Mouse (Mus musculus): ENCODE data around the gene Ppp1r1c. TPM values are rescaled to one million over a fixed set of nuclear protein-coding genes. Genes with fewer than 3 reads are reported as not detected.

Ppp1r1c gene
- total RNA-seq, 2 experiments from 2014 or later, result not detected

DNA sequence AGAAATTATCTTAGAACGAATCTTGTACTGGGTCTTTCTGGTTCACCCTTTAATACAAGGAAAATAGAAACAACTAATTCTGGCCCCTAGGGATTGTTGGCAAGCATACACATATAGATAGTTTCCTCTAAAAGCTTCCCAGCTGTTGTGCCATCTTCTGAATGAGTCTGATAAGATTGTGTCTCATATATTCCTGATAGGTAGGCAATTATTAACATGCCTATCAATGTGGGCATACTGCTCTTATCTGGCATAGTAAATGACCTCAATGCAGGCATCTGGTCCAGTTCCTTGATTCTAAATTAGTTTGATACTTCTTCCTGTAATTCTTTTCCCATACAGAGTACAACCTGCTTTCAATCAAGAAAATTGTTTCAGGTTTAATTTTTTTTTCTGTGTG lies 14.8 kb downstream of the Ppp1r1c start:
- intact Hi-C loops (cut with DNase I), result no loop called here
- no peak for DNase-seq (ENCODE audit: low spot score in 2 of 2)

- intact Hi-C loops (cut with DNase I), result no loop called here
These were observed 31.4 kb downstream of the Ppp1r1c start for GRCm38 (mm10) chr2:79738958-79739357.

DNA sequence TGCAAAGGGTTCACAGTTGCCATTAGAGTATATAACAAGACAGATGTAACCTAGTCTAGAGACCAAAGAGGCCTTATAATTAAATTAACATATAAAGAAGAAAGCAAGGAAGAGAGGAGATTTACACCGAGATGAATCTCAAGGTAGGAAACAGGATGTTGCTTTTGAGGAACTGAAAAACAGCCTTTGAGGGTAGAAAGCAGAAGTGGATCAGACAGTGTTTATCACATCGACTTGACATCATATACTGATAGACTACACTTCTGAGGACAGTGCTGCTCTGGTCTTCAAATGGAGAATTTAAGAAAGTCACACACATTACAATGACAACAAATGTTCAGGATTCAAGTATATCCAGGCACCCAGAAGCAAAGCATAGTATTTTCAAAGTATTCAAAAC lies 34.4 kb downstream of the Ppp1r1c start:
- no peak for DNase-seq (ENCODE audit: low spot score in 2 of 2)
- intact Hi-C loops (cut with DNase I), result no loop called here

More at GRCm38 (mm10) chr2:79738958-79739357, 31.4 kb downstream of the Ppp1r1c start:
- DNase-seq (ENCODE audit: low spot score in 2 of 2), result no peak

DNA sequence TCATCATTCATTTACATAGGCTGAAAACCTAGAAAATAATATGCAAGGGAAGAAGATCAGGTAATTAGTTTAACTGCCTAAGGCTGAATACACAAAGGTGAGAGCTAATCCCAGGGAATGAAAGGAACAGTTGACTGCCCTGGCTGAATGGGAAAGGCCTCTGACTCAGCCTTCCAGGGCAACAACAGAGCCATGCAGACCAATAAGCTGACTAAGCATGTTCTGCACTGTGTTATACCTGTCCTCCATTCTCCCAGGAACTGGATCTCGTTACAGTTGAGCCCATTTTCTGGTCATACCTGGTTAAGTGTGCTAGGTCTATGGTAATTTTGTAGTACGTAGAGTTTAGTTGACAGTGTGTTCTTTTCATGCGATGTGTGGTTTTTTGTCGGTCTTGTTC lies 36.6 kb downstream of the Ppp1r1c start:
- no peak for DNase-seq (ENCODE audit: low spot score in 2 of 2)
- intact Hi-C loops (cut with DNase I), result no loop called here

DNA sequence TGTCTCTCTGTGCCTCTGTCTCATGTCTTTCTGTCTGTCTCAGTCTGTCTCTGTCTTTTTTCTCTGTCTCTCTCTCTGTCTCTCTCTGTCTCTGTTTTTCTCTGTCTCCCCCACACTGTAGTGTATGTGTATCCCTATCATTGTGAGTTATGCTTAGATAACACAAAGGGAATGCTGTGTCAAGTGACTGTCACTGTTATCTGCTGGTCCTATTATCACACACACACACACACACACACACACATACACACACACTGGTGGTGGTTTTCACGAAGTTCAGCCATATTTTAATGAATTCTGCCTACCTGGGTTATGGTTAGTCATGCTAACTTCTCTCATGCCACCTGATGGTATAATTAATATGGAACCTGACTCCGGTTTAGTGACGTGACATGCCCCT lies 44.1 kb downstream of the Ppp1r1c start:
- intact Hi-C loops (cut with DNase I), result no loop called here
- DNase-seq (ENCODE audit: low spot score in 2 of 2), result no peak

- peak in 1 of 2 experiments; percentile 21 for DNase-seq (ENCODE audit: low spot score in 2 of 2)
- intact Hi-C loops (cut with DNase I), result no loop called here
These were observed 52.4 kb downstream of the Ppp1r1c start for GRCm38 (mm10) chr2:79760018-79760417.

- intact Hi-C loops (cut with DNase I), result no loop called here
- no peak for DNase-seq (ENCODE audit: low spot score in 2 of 2)
These were observed 55.3 kb downstream of the Ppp1r1c start for GRCm38 (mm10) chr2:79762723-79763388.

DNA sequence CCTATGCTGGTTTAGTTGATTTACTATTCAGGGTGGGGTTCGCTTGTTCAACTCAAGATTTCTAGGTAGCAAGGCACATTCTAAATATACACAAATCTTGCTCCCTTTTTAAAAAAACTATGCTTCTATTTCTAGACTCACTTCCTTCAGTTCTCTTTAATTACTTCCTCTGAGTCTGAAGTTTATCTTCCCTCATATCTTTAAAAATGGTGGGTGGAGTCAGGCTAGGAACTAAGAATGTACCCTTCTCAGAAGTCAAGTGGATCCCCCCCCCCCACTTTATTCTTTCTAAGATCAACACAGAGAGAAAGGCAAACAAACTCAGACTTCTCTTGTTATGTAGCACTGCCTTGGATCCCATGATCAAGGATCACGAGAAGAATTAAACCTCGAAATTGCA lies 57.5 kb downstream of the Ppp1r1c start:
- intact Hi-C loops (cut with DNase I), result loop anchor here (5.0 kb wide), 1 partner anchor 128 kb away; the partner anchor contains the start of gene Itprid2

DNA sequence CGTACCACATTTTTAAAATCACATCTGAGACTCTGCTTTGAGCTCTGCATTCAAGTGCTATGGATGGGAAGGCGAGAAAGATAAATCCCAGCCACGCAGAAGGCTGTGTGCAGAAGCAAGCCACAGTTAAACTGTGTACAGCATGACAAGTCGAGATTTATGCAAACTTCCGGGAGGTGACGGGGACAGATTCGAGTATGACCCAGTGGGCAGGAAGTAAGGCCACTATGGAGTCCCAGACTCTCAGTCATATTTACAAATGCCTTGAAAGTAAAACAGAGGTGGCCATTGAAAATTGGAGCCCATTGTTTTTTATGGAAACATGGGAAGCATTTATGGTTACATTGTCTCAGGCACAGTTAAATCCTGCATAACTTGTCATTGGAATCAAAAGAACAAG lies 58.1 kb downstream of the Ppp1r1c start:
- intact Hi-C loops (cut with DNase I), result loop anchor here (5.0 kb wide), 1 partner anchor 128 kb away; the partner anchor contains the start of gene Itprid2
- DNase-seq (ENCODE audit: low spot score in 2 of 2), result no peak

More for the DNA sequence above, 57.5 kb downstream of the Ppp1r1c start:
- no peak for DNase-seq (ENCODE audit: low spot score in 2 of 2)

GRCm38 (mm10) chr2:79768625-79769024 lies 61.0 kb downstream of the Ppp1r1c start:
- no peak for DNase-seq (ENCODE audit: low spot score in 2 of 2)
- intact Hi-C loops (cut with DNase I), result loop anchor here (5.0 kb wide), 1 partner anchor 131 kb away; the partner anchor contains the start of gene Itprid2

GRCm38 (mm10) chr2:79770307-79770706 lies 62.7 kb downstream of the Ppp1r1c start:
- intact Hi-C loops (cut with DNase I), result loop anchor here (10.0 kb wide), 1 partner anchor 396 kb away; no protein-coding TSS in a partner anchor
- no peak for DNase-seq (ENCODE audit: low spot score in 2 of 2)

DNA sequence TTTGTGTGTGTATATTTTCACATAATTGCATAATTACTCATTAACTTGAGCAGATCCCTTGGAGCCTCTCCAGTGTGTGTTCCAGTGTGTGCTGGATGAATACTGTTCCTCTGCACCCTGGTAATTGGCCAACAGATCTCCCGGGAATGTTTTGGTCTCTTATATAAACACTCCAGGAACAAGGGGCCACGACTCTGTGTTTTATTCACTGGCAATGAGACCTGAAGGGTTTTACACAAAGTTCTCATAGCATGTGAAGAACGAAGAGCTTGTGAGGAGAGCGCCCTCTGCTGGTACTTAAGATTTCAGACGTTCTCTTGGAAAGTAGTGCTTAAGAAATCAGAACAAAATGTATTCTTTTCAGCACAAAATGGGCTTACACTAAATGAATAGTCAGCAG lies 66.8 kb downstream of the Ppp1r1c start:
- intact Hi-C loops (cut with DNase I), result loop anchor here (2.0 to 10.0 kb wide), 2 partner anchors 264 to 400 kb away; no protein-coding TSS in a partner anchor
- DNase-seq (ENCODE audit: low spot score in 2 of 2), result peak; percentile 49 to 73

DNA sequence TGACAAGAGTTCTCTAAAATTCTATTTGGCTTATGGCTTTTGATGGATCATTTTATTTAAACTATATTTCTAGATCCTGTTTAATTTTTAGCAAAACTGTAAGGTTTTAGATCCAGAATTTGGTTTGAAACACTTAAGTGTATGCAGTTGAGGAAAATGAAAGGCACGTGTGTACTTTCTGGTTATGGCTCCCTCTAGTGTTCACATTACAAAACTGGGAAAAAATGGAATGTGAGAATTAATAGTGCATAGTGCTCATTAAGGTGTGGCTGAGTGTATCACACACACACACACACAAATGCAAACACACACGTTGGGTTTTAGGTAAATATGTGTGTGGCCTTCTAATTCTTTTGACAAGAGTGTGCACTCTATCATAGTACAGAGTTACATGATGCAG lies 70.2 kb downstream of the Ppp1r1c start:
- intact Hi-C loops (cut with DNase I), result loop anchor here (10.0 kb wide), 1 partner anchor 403 kb away; no protein-coding TSS in a partner anchor
- DNase-seq (ENCODE audit: low spot score in 2 of 2), result no peak

- no peak for DNase-seq (ENCODE audit: low spot score in 2 of 2)
- intact Hi-C loops (cut with DNase I), result no loop called here
These were observed 73.2 kb downstream of the Ppp1r1c start for GRCm38 (mm10) chr2:79780772-79781171.

- intact Hi-C loops (cut with DNase I), result no loop called here
- no peak for DNase-seq (ENCODE audit: low spot score in 2 of 2)
These were observed 78.1 kb downstream of the Ppp1r1c start for GRCm38 (mm10) chr2:79785541-79786134.

GRCm38 (mm10) chr2:79786467-79786866 lies 78.9 kb downstream of the Ppp1r1c start:
- intact Hi-C loops (cut with DNase I), result no loop called here
- DNase-seq (ENCODE audit: low spot score in 2 of 2), result no peak

DNA sequence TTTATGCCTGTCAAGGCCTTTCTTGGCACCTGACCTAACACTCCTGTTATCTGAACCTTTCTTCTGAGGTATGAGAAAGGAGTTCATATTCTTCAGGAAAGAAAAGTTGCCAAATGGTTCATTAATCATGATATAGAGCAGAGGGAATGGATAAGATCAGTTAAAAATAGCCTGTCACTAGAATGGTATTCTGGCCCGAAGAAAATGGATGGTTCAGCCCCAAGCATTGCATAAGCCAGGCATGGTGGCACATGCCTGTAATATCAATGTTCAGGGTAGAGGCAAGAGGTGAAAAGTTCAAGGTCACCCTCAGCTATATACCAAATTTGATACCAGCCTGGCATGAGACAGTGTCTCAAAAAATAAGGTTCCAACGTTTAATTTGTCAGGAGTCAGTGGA lies 85.6 kb downstream of the Ppp1r1c start:
- intact Hi-C loops (cut with DNase I), result no loop called here
- DNase-seq (ENCODE audit: low spot score in 2 of 2), result no peak

DNA sequence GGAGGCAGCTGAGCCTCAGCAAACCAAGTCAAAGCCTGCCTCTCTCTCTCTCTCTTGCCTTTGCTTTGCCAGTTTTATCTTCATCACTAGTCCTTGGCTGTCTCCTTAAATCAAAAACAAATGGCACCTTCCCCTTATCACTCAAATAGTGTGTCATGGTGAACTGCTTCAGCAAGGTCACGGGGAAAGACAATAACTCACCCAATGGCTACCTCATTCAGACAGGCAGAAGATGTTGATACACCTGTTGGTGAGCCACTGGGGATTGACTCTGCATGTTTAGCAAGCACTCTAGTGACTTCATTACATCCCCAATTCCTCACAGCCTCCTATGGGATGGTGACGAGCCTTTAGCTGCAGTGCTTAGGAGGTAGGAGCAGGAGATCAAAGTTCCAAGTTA lies 89.9 kb downstream of the Ppp1r1c start:
- intact Hi-C loops (cut with DNase I), result no loop called here
- DNase-seq (ENCODE audit: low spot score in 2 of 2), result no peak

- DNase-seq (ENCODE audit: low spot score in 2 of 2), result no peak
- intact Hi-C loops (cut with DNase I), result no loop called here
These were observed 91.0 kb downstream of the Ppp1r1c start for GRCm38 (mm10) chr2:79798627-79799026.

DNA sequence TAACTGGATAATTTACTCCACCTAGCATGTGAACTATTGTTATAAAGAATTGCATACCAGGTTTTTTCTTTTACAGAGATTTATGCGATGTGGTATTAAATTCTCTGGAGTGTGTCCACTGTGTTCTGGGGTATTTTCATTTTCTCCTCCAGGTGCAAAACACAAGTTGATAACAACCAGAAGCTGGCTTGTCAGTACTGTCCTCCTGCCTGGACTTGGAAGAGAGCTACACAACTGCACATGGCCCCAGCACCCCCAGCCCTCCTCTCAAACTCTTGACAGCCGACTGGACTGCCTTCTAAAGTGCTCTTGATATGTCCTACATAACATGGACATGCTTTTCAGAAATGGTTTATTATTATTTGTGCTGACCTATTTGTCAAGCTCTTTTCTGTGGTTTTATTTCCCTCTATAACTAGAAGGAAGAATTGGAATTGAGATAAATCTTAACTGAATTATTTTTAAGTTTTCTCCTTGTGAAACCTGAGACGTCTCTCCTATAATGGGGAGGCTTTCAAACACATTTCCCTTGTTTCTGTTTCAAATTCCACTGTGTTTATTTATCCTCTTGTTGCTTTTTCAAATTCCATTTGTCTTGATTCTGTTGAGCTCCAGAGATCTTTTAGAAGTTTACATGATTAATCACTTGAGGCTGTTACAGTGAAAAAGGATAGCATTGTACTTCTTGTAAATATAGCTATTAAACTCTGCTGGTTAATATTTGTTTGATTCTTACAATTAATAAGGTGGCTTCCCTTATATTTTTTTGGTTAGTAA lies 108.3 kb downstream of the Ppp1r1c start:
- intact Hi-C loops (cut with DNase I), result no loop called here
- no peak for DNase-seq (ENCODE audit: low spot score in 2 of 2)

Measured in left cerebral cortex, postnatal 36 days (tissue).